Mouse (Mus musculus) CH12.LX (cell line): ENCODE measurements around the gene Hoxd3. TPM values are rescaled to one million over a fixed set of nuclear protein-coding genes. Genes with fewer than 3 reads are reported as not detected.

Experiments
- DNase-seq: peaks from one replicate; pipeline ENCODE4 v3.0.0-alpha.2; 2013; ENCODE audit errors: extremely low read depth
- H3K27ac ChIP-seq: 2 replicates; pipeline ENCODE4 v1.5.1; 2012; ENCODE audit warnings: low read depth, mild to moderate bottlenecking, control low read depth, moderate library complexity; ENCODE audit not compliant: insufficient read depth
- H3K27me3 ChIP-seq: replicated peaks from 2 replicates; pipeline ENCODE3; 2012; ENCODE audit warnings: inconsistent platforms
- H3K36me3 ChIP-seq, 2 experiments: replicated peaks in 1 of 2; 2 replicates each; pipeline versions ENCODE3 to v1.6.1; 2012; ENCODE audit warnings: inconsistent platforms in 1 of 2, low read length in 1 of 2, mild to moderate bottlenecking in 1 of 2, mixed read lengths in 1 of 2, moderate library complexity in 1 of 2; ENCODE audit not compliant: control insufficient read depth in 1 of 2, insufficient read depth in 1 of 2
- H3K4me1 ChIP-seq, 2 experiments: 2 replicates each; pipeline ENCODE4 v1.6.1; 2012; ENCODE audit warnings: inconsistent platforms in 1 of 2, moderate library complexity in 1 of 2; ENCODE audit not compliant: insufficient read depth in 2 of 2, control insufficient read depth in 1 of 2
- H3K4me2 ChIP-seq: 2 replicates; pipeline ENCODE4 v1.6.1; 2012; ENCODE audit warnings: low read depth, mild to moderate bottlenecking, control low read depth; ENCODE audit not compliant: poor library complexity, insufficient read depth, severe bottlenecking
- H3K4me3 ChIP-seq, 3 experiments: fragments of 150-350 bp in 1 of 3; sonication (generic) in 1 of 3; replicated peaks in 1 of 3; 2 replicates each; pipeline versions ENCODE3 to v1.5.1; 2011 to 2012; ENCODE audit warnings: low read depth in 2 of 3, low read length in 2 of 3, mild to moderate bottlenecking in 2 of 3, moderate library complexity in 2 of 3, control low read depth in 1 of 3, improper control_type of control experiment in 1 of 3, inconsistent platforms in 1 of 3, mixed read lengths in 1 of 3; ENCODE audit not compliant: poor library complexity in 1 of 3
- H3K79me2 ChIP-seq: replicated peaks from 2 replicates; pipeline ENCODE4 v1.6.1; 2012; ENCODE audit warnings: mild to moderate bottlenecking, moderate library complexity; ENCODE audit not compliant: control insufficient read depth, poor library complexity, insufficient read depth, severe bottlenecking; ENCODE audit errors: extremely low read depth
- H3K9ac ChIP-seq: 2 replicates; pipeline ENCODE4 v1.6.1; 2012; ENCODE audit warnings: low read depth, mild to moderate bottlenecking, control low read depth, moderate library complexity; ENCODE audit not compliant: insufficient read depth
- H3K9me3 ChIP-seq: replicated peaks from 2 replicates; pipeline ENCODE3; 2012; ENCODE audit warnings: low read length, inconsistent platforms, mixed read lengths
- CHD1 ChIP-seq: IDR thresholded peaks from 2 replicates; pipeline ENCODE4 v1.6.1; 2012; ENCODE audit warnings: low read depth, low read length, improper control_type of control experiment, inconsistent platforms
- ELF1 ChIP-seq: IDR thresholded peaks from 2 replicates; pipeline ENCODE4 v1.6.1; 2014; ENCODE audit warnings: low read depth, mild to moderate bottlenecking, inconsistent platforms, low read length, improper control_type of control experiment
- EP300 ChIP-seq: IDR thresholded peaks from 2 replicates; pipeline ENCODE4 v1.6.1; 2011; ENCODE audit warnings: low read length, improper control_type of control experiment
- JUND ChIP-seq: conservative IDR thresholded peaks from 2 replicates; pipeline ENCODE4 v1.6.1; 2011; ENCODE audit warnings: low read depth, low read length, improper control_type of control experiment
- MEF2A ChIP-seq: IDR thresholded peaks from 2 replicates; pipeline ENCODE4 v1.6.1; 2014; ENCODE audit warnings: low read depth, mild to moderate bottlenecking, inconsistent platforms, low read length, improper control_type of control experiment, borderline replicate concordance
- MXI1 ChIP-seq: IDR thresholded peaks from 2 replicates; pipeline ENCODE4 v1.6.1; 2011; ENCODE audit warnings: mild to moderate bottlenecking, low read depth, low read length, improper control_type of control experiment
- POLR2AphosphoS2 ChIP-seq: IDR thresholded peaks from 2 replicates; pipeline ENCODE4 v1.6.1; 2011; ENCODE audit warnings: low read depth, low read length, improper control_type of control experiment
- RAD21 ChIP-seq: IDR thresholded peaks from 2 replicates; pipeline ENCODE4 v1.6.1; 2011; ENCODE audit warnings: low read depth, mild to moderate bottlenecking, low read length, improper control_type of control experiment, moderate library complexity
- RCOR1 ChIP-seq: conservative IDR thresholded peaks from 2 replicates; pipeline ENCODE4 v1.6.1; 2012; ENCODE audit warnings: low read depth, mild to moderate bottlenecking, inconsistent platforms, low read length, improper control_type of control experiment
- SIN3A ChIP-seq: IDR thresholded peaks from 2 replicates; pipeline ENCODE4 v1.6.1; 2012; ENCODE audit warnings: low read length, improper control_type of control experiment, inconsistent platforms
- TCF12 ChIP-seq: IDR thresholded peaks from 2 replicates; pipeline ENCODE4 v1.6.1; 2014; ENCODE audit warnings: low read depth, mild to moderate bottlenecking, inconsistent platforms, low read length, improper control_type of control experiment
- dilution Hi-C: fragments of 300-500 bp; cut with MboI; formaldehyde crosslinking; loops from 2 replicates; pipeline ENCODE4 v1.14.3; 2020; ENCODE audit warnings: low sequenced_read_pairs; ENCODE audit not compliant: extremely low pct_unique_long_range_greater_than_20kb, extremely low pct_ligation_motif_present
- in situ Hi-C: fragments of 300-500 bp; cut with MboI; formaldehyde crosslinking; loops from 3 replicates; pipeline ENCODE4 v1.14.3; 2019; ENCODE audit warnings: low sequenced_read_pairs, low pct_ligation_motif_present, low pct_unique_long_range_greater_than_20kb, mixed read lengths
- polyA plus RNA-seq: library from polyadenylated mRNA; unstranded; fragments of >175 nt; gene quantifications from 2 replicates; pipeline ENCODE4 v1.2.1, GENCODE M21; 2012; ENCODE audit warnings: low read depth; ENCODE audit not compliant: insufficient read length
- total RNA-seq, 2 experiments: library from RNA; depleted of rRNA; stranded (reverse); fragments of 300-350 nt in 1 of 2; fragments of >200 nt in 1 of 2; gene quantifications; 2 replicates each; pipeline ENCODE4 v1.2.3; 2012 to 2014

Hoxd3 gene
- total and polyA plus RNA-seq, 3 experiments = 0.12 to 1.1 TPM; not detected in 1

GRCm38 (mm10) chr2:74690338-74690716, 21.4 kb upstream of the Hoxd3 start:
- dilution Hi-C loops (no loop called here), in situ Hi-C loops (loop anchor here (10.0 to 25.0 kb wide), 2 partner anchors 454 to 622 kb away; no protein-coding TSS in a partner anchor)
- Histone ChIP-seq H3K36me3 (no peaks in the 10 kb centered on the region), H3K4me1 (no peaks in the 10 kb centered on the region), H3K4me2 (no peak overlapping the region), H3K27ac (no peak overlapping the region), H3K9me3 (peaks cover 15% of the 10 kb centered on the region), H3K27me3 (no peaks in the 10 kb centered on the region), H3K9ac (no peak overlapping the region), H3K79me2 (no peaks in the 10 kb centered on the region), H3K4me3 (no peak overlapping the region)
- TF ChIP-seq TCF12 (no peak), RAD21 (no peak), CHD1 (no peak), POLR2AphosphoS2 (no peak), JUND (no peak), MEF2A (no peak), SIN3A (no peak)
- DNase-seq = no peak

- dilution Hi-C loops = no loop called here
- peaks cover 15% of the 10 kb centered on the region for H3K9me3 ChIP-seq
- H3K4me3 ChIP-seq = no peak within 1 kb of the TSS
- DNase-seq = no peak
- H3K4me1 ChIP-seq = no peaks in the 10 kb centered on the region
- no peak for TF ChIP-seq RAD21
- no peak for TF ChIP-seq EP300
- TF ChIP-seq MXI1 = no peak
- no peak for TF ChIP-seq TCF12
- no peak for TF ChIP-seq ELF1
- no peak for TF ChIP-seq RCOR1
- TF ChIP-seq, all 38 proteins: peak for 0
- H3K27me3 ChIP-seq = no peaks in the 10 kb centered on the region
- no peak within 1 kb of the TSS for H3K9ac ChIP-seq
- no peaks in the 10 kb centered on the region for H3K36me3 ChIP-seq
- no peak within 1 kb of the TSS for H3K4me2 ChIP-seq
- in situ Hi-C loops = loop anchor here (10.0 to 25.0 kb wide), 2 partner anchors 454 to 621 kb away; no protein-coding TSS in a partner anchor
- H3K79me2 ChIP-seq = no peaks in the 10 kb centered on the region
- H3K27ac ChIP-seq = no peak within 1 kb of the TSS
Observed at GRCm38 (mm10) chr2:74691022-74691951, 20.4 kb upstream of the Hoxd3 start, which contains the start of gene Hoxd10. Gene Hoxd10 (plus strand): TSS chr2:74691924.
